Mouse (Mus musculus): ENCODE measurements around the gene Cited4.

GRCm38 (mm10) chr4:120671046-120671445 is 4.7 kb downstream of the Cited4 start:
- TF ChIP-seq CTCF (IDR thresholded peaks at IDR 0.05; ENCODE audit: low read depth, low read length) (no peak), POLR2A (IDR thresholded peaks at IDR 0.05; ENCODE audit: insufficient read depth, low read length) (no peak), EP300 (IDR thresholded peaks at IDR 0.05; ENCODE audit: insufficient read depth, low read depth, low read length) (no peak)

All from ES-Bruce4 (cell line).